Mouse (Mus musculus) embryonic facial prominence, embryonic 13.5 days (tissue): ENCODE data around the gene Tbcd. TPM values are rescaled to one million over a fixed set of nuclear protein-coding genes. Genes with fewer than 3 reads are reported as not detected.
A peak's percentile ranks its signal among the peaks of the same experiment; 100 is the strongest.

Experiments used
- ATAC-seq: fragments of 200-750 bp; cut with Nextera tagmentation; 2 replicates; pipeline ENCODE4 v1.8.0; 2017; ENCODE audit warnings: low read depth; ENCODE audit not compliant: insufficient number of reproducible peaks, insufficient read depth, low FRiP score, low TSS enrichment
- H3K27ac ChIP-seq: fragments of 300-500 bp; sonication (generic); 2 replicates; pipeline ENCODE4 v1.5.1; 2015; ENCODE audit warnings: moderate library complexity, mild to moderate bottlenecking, inconsistent platforms
- H3K27me3 ChIP-seq: fragments of 300-500 bp; sonication (generic); 2 replicates; pipeline ENCODE4 v1.6.1; 2015; ENCODE audit warnings: mild to moderate bottlenecking, inconsistent platforms
- H3K36me3 ChIP-seq: fragments of 300-500 bp; sonication (generic); 2 replicates; pipeline ENCODE4 v1.6.1; 2015; ENCODE audit warnings: mild to moderate bottlenecking, inconsistent platforms
- H3K4me1 ChIP-seq: fragments of 300-500 bp; sonication (generic); 2 replicates; pipeline ENCODE4 v1.6.1; 2015; ENCODE audit warnings: inconsistent platforms
- H3K4me2 ChIP-seq: fragments of 300-500 bp; sonication (generic); 2 replicates; pipeline ENCODE4 v1.6.1; 2015; ENCODE audit warnings: moderate library complexity, mild to moderate bottlenecking, inconsistent platforms
- H3K4me3 ChIP-seq: fragments of 300-500 bp; sonication (generic); 2 replicates; pipeline ENCODE4 v1.5.1; 2015; ENCODE audit warnings: mild to moderate bottlenecking, inconsistent platforms
- H3K9ac ChIP-seq: fragments of 300-500 bp; sonication (generic); 2 replicates; pipeline ENCODE4 v1.6.1; 2015; ENCODE audit warnings: mild to moderate bottlenecking, inconsistent platforms
- H3K9me3 ChIP-seq: fragments of 300-500 bp; sonication (generic); 2 replicates; pipeline ENCODE4 v1.6.1; 2016; ENCODE audit warnings: inconsistent platforms
- WGBS: fragments of 180-500 bp; shearing (Covaris S2); methylation state at CpG from one replicate; pipeline ENCODE4 v1.1.7; 2015; ENCODE audit warnings: mixed read lengths; 5-methylcytosine and 5-hydroxymethylcytosine counted together
- polyA plus RNA-seq: library from polyadenylated mRNA; unstranded; fragments of >200 nt; fragmentation: Nextera tagmentation; extraction: Ambion mirVana; gene quantifications from 2 replicates; pipeline ENCODE4 v1.2.1, GENCODE M21; 2015

The Tbcd gene
- polyA plus RNA-seq, 1 experiment from 2014 or later: 42.5 TPM

- 93% methylated on average over 3 of the region's 3 CpGs for WGBS
- Histone ChIP-seq H3K9me3 (no peaks in the 10 kb centered on the region; the same call in 1 of the 2 replicates), H3K36me3 (peaks cover 13% of the 10 kb centered on the region; the same call in 1 of the 2 replicates), H3K4me2 (no peak overlapping the region), H3K27me3 (no peaks in the 10 kb centered on the region), H3K4me1 (peaks cover 37% of the 10 kb centered on the region), H3K4me3 (no peak overlapping the region), H3K9ac (no peak overlapping the region), H3K27ac (no peak overlapping the region)
- no peak for ATAC-seq
These were observed 101.7 kb downstream of the Tbcd start for GRCm38 (mm10) chr11:121553458-121553857.

GRCm38 (mm10) chr11:121556727-121557126 lies 105.0 kb downstream of the Tbcd start:
- Histone ChIP-seq H3K27ac (no peak overlapping the region), H3K9me3 (no peaks in the 10 kb centered on the region; the same call in 1 of the 2 replicates), H3K9ac (no peak overlapping the region), H3K4me2 (no peak overlapping the region), H3K4me3 (no peak overlapping the region), H3K36me3 (peaks cover 7% of the 10 kb centered on the region; the same call in 1 of the 2 replicates), H3K4me1 (peaks cover 10% of the 10 kb centered on the region), H3K27me3 (no peaks in the 10 kb centered on the region)
- ATAC-seq: no peak
- 57% methylated on average over 1 of the region's 1 CpGs for WGBS

GRCm38 (mm10) chr11:121557946-121558345 lies 106.2 kb downstream of the Tbcd start:
- peaks cover 2% of the 10 kb centered on the region; the same call in 1 of the 2 replicates for H3K4me1 ChIP-seq

GRCm38 (mm10) chr11:121558522-121558921 lies 106.8 kb downstream of the Tbcd start:
- H3K27ac ChIP-seq: no peak overlapping the region
- ATAC-seq: no peak
- H3K4me3 ChIP-seq: no peak overlapping the region
- H3K9me3 ChIP-seq: no peaks in the 10 kb centered on the region; the same call in 1 of the 2 replicates
- H3K4me1 ChIP-seq: no peaks in the 10 kb centered on the region
- H3K36me3 ChIP-seq: peaks cover 7% of the 10 kb centered on the region; the same call in 1 of the 2 replicates
- H3K4me2 ChIP-seq: no peak overlapping the region
- no peak overlapping the region for H3K9ac ChIP-seq
- WGBS: 91% methylated on average over 3 of the region's 3 CpGs
- H3K27me3 ChIP-seq: no peaks in the 10 kb centered on the region

More at GRCm38 (mm10) chr11:121557946-121558345, 106.2 kb downstream of the Tbcd start:
- ATAC-seq: no peak
- no peak overlapping the region for H3K27ac ChIP-seq
- H3K4me3 ChIP-seq: no peak overlapping the region
- no peak overlapping the region for H3K4me2 ChIP-seq
- H3K36me3 ChIP-seq: peaks cover 7% of the 10 kb centered on the region; the same call in 1 of the 2 replicates
- H3K9ac ChIP-seq: no peak overlapping the region
- 100% methylated on average over 1 of the region's 1 CpGs for WGBS
- H3K27me3 ChIP-seq: no peaks in the 10 kb centered on the region
- H3K9me3 ChIP-seq: no peaks in the 10 kb centered on the region; the same call in 1 of the 2 replicates

- no peak for ATAC-seq
- Histone ChIP-seq H3K36me3 (peaks cover 14% of the 10 kb centered on the region; the same call in 1 of the 2 replicates), H3K9me3 (no peaks in the 10 kb centered on the region; the same call in 1 of the 2 replicates), H3K4me1 (no peaks in the 10 kb centered on the region), H3K27me3 (no peaks in the 10 kb centered on the region), H3K9ac (no peak overlapping the region), H3K27ac (no peak overlapping the region), H3K4me3 (no peak overlapping the region), H3K4me2 (no peak overlapping the region)
- 89% methylated on average over 4 of the region's 4 CpGs for WGBS
These were observed 108.0 kb downstream of the Tbcd start for GRCm38 (mm10) chr11:121559527-121560293.

- Histone ChIP-seq H3K9me3 (no peaks in the 10 kb centered on the region; the same call in 1 of the 2 replicates), H3K36me3 (peaks cover 18% of the 10 kb centered on the region; the same call in 1 of the 2 replicates), H3K4me2 (no peak overlapping the region), H3K9ac (no peak overlapping the region), H3K27ac (no peak overlapping the region), H3K27me3 (no peaks in the 10 kb centered on the region), H3K4me1 (no peaks in the 10 kb centered on the region), H3K4me3 (no peak overlapping the region)
- 87% methylated on average over 7 of the region's 7 CpGs for WGBS
- no peak for ATAC-seq
These were observed 108.5 kb downstream of the Tbcd start for GRCm38 (mm10) chr11:121560294-121560663.

GRCm38 (mm10) chr11:121563312-121563711 lies 111.6 kb downstream of the Tbcd start:
- Histone ChIP-seq H3K4me3 (no peak overlapping the region), H3K4me1 (no peaks in the 10 kb centered on the region), H3K27ac (no peak overlapping the region), H3K9me3 (no peaks in the 10 kb centered on the region), H3K9ac (no peak overlapping the region), H3K4me2 (no peak overlapping the region), H3K27me3 (no peaks in the 10 kb centered on the region), H3K36me3 (peaks cover 12% of the 10 kb centered on the region; the same call in 1 of the 2 replicates)
- WGBS: 94% methylated on average over 5 of the region's 5 CpGs
- no peak for ATAC-seq

- Histone ChIP-seq H3K4me2 (no peak overlapping the region), H3K9ac (no peak overlapping the region), H3K27me3 (no peaks in the 10 kb centered on the region), H3K4me1 (no peaks in the 10 kb centered on the region), H3K9me3 (no peaks in the 10 kb centered on the region), H3K4me3 (no peak overlapping the region), H3K27ac (no peak overlapping the region), H3K36me3 (peaks cover 12% of the 10 kb centered on the region; the same call in 1 of the 2 replicates)
- no peak for ATAC-seq
- WGBS: 92% methylated on average over 4 of the region's 4 CpGs
These were observed 112.5 kb downstream of the Tbcd start for GRCm38 (mm10) chr11:121564265-121564664.

- Histone ChIP-seq H3K9ac (no peak overlapping the region), H3K9me3 (no peaks in the 10 kb centered on the region), H3K4me2 (no peak overlapping the region), H3K36me3 (peaks cover 33% of the 10 kb centered on the region), H3K4me1 (no peaks in the 10 kb centered on the region), H3K27ac (no peak overlapping the region), H3K27me3 (no peaks in the 10 kb centered on the region), H3K4me3 (no peak overlapping the region)
- no peak for ATAC-seq
These were observed 130.1 kb downstream of the Tbcd start for GRCm38 (mm10) chr11:121581856-121582255.

GRCm38 (mm10) chr11:121597254-121597653 lies 145.5 kb downstream of the Tbcd start:
- WGBS: 83% methylated on average over 6 of the region's 6 CpGs
- H3K36me3 ChIP-seq: peaks cover 60% of the 10 kb centered on the region

GRCm38 (mm10) chr11:121601422-121601821 lies 149.7 kb downstream of the Tbcd start:
- whole genome bisulfite sequencing: 43% methylated on average over 3 of the region's 3 CpGs
- Histone ChIP-seq H3K27me3 (no peaks in the 10 kb centered on the region), H3K4me3 (no peak overlapping the region), H3K36me3 (peaks cover 67% of the 10 kb centered on the region), H3K9me3 (no peaks in the 10 kb centered on the region), H3K9ac (no peak overlapping the region), H3K4me2 (no peak overlapping the region), H3K27ac (peak overlapping the region; percentile 66), H3K4me1 (peaks cover 14% of the 10 kb centered on the region)
- ATAC-seq: 0 out of 2 replicates have a peak, but pooled peaks have one; percentile 59

More at GRCm38 (mm10) chr11:121597254-121597653, 145.5 kb downstream of the Tbcd start:
- H3K4me1 ChIP-seq: peaks cover 14% of the 10 kb centered on the region
- ATAC-seq: no peak
- H3K27ac ChIP-seq: no peak overlapping the region
- no peaks in the 10 kb centered on the region for H3K27me3 ChIP-seq
- no peak overlapping the region for H3K4me3 ChIP-seq
- H3K9ac ChIP-seq: no peak overlapping the region
- H3K9me3 ChIP-seq: no peaks in the 10 kb centered on the region
- no peak overlapping the region for H3K4me2 ChIP-seq

- H3K9ac ChIP-seq: no peak overlapping the region
- ATAC-seq: no peak
- H3K4me2 ChIP-seq: no peak overlapping the region
- H3K4me3 ChIP-seq: no peak overlapping the region
- H3K27me3 ChIP-seq: no peaks in the 10 kb centered on the region
- WGBS: 94% methylated on average over 6 of the region's 6 CpGs
- H3K36me3 ChIP-seq: peaks cover 83% of the 10 kb centered on the region
- no peaks in the 10 kb centered on the region for H3K9me3 ChIP-seq
- H3K4me1 ChIP-seq: peaks cover 14% of the 10 kb centered on the region
- no peak overlapping the region for H3K27ac ChIP-seq
These were observed 153.9 kb downstream of the Tbcd start for GRCm38 (mm10) chr11:121605604-121606003.
